Mouse (Mus musculus) intestine, embryonic 15.5 days (tissue): ENCODE results near the gene Snf8. TPM values are rescaled to one million over a fixed set of nuclear protein-coding genes. Genes with fewer than 3 reads are reported as not detected.

Experiments used
- ATAC-seq: fragments of 200-750 bp; cut with Nextera tagmentation; 2 replicates; pipeline ENCODE4 v1.8.0; 2017; ENCODE audit warnings: moderate TSS enrichment, moderate library complexity
- H3K27ac ChIP-seq: fragments of 300-500 bp; sonication (generic); 2 replicates; pipeline ENCODE4 v1.5.1; 2015; ENCODE audit warnings: mild to moderate bottlenecking, inconsistent platforms
- H3K27me3 ChIP-seq: fragments of 300-500 bp; sonication (generic); replicated peaks from 2 replicates; pipeline ENCODE4 v1.6.1; 2015; ENCODE audit warnings: inconsistent platforms
- H3K36me3 ChIP-seq: fragments of 300-500 bp; sonication (generic); 2 replicates; pipeline ENCODE4 v1.6.1; 2015; ENCODE audit warnings: inconsistent platforms
- H3K4me1 ChIP-seq: fragments of 300-500 bp; sonication (generic); replicated peaks from 2 replicates; pipeline ENCODE4 v1.6.1; 2015; ENCODE audit warnings: inconsistent platforms
- H3K4me2 ChIP-seq: fragments of 300-500 bp; sonication (generic); replicated peaks from 2 replicates; pipeline ENCODE4 v1.6.1; 2015; ENCODE audit warnings: mild to moderate bottlenecking, inconsistent platforms
- H3K4me3 ChIP-seq: fragments of 300-500 bp; sonication (generic); replicated peaks from 2 replicates; pipeline ENCODE4 v1.5.1; 2015; ENCODE audit warnings: inconsistent platforms
- H3K9ac ChIP-seq: fragments of 300-500 bp; sonication (generic); 2 replicates; pipeline ENCODE4 v1.6.1; 2015; ENCODE audit warnings: inconsistent platforms
- H3K9me3 ChIP-seq: fragments of 300-500 bp; sonication (generic); 2 replicates; pipeline ENCODE4 v1.6.1; 2016; ENCODE audit warnings: inconsistent platforms
- WGBS: fragments of 180-500 bp; shearing (Covaris S2); methylation state at CpG from one replicate; pipeline ENCODE4 v1.1.7; 2015; 5-methylcytosine and 5-hydroxymethylcytosine counted together
- polyA plus RNA-seq: library from polyadenylated mRNA; unstranded; fragments of >200 nt; fragmentation: Nextera tagmentation; extraction: Ambion mirVana; gene quantifications from 2 replicates; pipeline ENCODE4 v1.2.1, GENCODE M21; 2015

Snf8 gene
- polyA plus RNA-seq, 1 experiment from 2014 or later, result 96.3 TPM

DNA sequence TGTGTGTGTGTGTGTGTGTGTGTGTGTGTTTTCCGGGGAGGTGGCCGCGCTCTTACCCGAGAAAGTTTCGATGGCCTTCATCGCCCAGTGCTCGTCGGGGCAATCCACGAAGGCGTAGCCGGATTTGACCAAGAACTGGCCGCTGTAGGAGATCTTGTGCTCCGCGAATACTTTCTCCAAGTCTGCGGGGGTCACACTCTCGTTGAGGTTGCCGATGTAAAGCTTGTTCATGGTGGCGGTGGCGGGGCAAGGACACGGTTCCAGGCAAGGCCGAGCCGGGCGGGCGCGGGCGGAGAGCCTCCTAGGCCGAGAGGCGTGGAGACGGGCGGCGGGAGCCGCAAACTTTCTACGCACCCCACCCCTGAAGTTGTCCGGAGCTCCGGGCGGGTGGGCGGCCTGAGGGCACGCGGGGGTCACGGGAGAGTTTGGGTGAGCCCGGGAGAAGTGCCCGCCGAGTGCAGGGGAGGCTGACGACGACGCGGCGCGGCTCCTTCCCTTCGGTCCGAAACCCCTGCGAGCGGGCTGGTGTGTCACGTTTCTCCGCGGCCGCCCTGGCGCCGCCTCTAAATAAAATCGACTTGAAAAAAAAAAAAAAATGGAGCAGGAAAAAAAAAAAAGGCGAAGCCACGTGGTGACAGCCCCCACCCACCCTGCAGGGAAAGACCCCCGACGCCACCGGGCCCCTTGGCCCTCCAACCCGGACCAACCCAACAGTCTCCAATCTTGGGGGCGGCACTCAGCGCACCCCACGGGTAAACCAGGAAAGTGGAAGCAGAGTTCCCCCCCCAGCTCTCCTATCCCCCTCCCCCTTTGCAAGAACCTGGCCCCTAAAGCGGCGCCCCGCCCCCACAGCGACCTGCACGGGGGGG is 29.0 kb upstream of the Snf8 start, which contains the start of gene Igf2bp1:
Gene Igf2bp1, minus strand, starts transcription at position 538 of the 869 bp plus-strand sequence.
- peak within 1 kb of the TSS; percentile 95 for H3K4me2 ChIP-seq
- H3K4me3 ChIP-seq, result peak within 1 kb of the TSS; percentile 83
- under 1% methylated on average over 65 of the region's 74 CpGs for WGBS
- ATAC-seq, result peak; percentile 61
- no peaks in the 10 kb centered on the region for H3K36me3 ChIP-seq
- H3K4me1 ChIP-seq, result peaks cover 14% of the 10 kb centered on the region
- peak within 1 kb of the TSS; percentile 94 for H3K9ac ChIP-seq
- no peaks in the 10 kb centered on the region for H3K9me3 ChIP-seq
- no peaks in the 10 kb centered on the region; the same call in 1 of the 2 replicates for H3K27me3 ChIP-seq
- peak within 1 kb of the TSS; percentile 92 for H3K27ac ChIP-seq

DNA sequence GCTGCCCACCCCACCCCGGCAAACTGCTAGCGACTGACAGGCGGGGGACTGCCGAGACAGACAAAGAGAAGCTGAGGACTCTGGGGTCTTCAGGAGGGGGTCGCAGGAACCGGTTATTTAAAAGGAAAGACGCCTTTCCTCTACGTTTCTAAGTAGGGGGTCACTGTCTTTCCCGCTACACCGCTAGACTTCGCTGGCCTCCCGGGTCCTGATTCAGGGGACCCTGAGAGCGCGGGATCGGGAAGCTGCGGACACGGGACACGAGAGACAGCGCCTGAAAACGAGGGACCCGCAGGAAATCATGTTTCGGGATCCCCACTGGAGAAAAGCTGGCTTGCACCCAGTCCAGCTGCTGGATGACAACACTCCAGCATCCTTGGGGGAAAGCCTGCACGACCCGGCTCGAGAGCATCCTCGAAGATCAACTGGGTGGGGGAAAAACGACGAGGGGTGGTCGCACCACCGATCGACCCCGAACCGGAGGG is 28.3 kb upstream of the Snf8 start:
- H3K4me1 ChIP-seq, result peaks cover 14% of the 10 kb centered on the region
- peak overlapping the region; percentile 83 for H3K4me3 ChIP-seq
- H3K4me2 ChIP-seq, result peak overlapping the region; percentile 95
- no peaks in the 10 kb centered on the region; the same call in 1 of the 2 replicates for H3K27me3 ChIP-seq
- H3K36me3 ChIP-seq, result no peaks in the 10 kb centered on the region
- peak overlapping the region; percentile 94 for H3K9ac ChIP-seq
- no peaks in the 10 kb centered on the region for H3K9me3 ChIP-seq
- peak overlapping the region; percentile 92 for H3K27ac ChIP-seq
- under 1% methylated on average over 33 of the region's 33 CpGs for WGBS
- peak; percentile 23 for ATAC-seq

DNA sequence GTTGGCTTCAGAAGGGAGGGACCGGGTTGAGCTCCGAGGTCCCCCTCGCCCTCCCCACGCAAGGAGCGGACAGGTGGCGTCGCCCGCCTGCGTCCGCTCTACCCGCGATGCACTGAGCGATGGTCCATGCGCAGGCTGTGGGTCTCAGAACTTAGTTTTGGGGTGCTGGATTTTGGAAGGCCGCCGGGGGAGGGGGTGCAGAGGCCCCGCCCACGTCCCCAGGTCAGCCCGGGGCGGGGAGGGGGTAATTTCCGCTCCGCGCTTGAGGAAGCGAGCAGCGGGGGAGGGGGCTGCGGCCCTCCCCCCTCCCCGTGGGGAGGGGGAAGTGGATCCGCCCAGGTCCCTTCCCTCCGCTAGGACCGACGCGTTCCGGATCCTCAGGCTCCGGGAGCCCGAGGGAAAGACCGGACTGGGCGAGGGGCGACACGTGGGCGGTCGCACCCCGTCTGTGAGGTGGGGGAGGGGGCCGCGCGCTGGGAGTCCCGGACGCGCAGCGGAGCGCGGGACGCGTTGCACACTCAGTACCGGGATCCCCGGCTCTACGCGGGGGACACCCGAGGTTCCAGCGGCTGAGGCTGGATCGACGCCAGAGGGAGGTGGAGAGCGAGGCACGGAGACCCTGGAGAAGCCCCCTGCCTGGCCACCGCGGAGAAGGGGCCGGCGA is 27.7 kb upstream of the Snf8 start:
- no peaks in the 10 kb centered on the region for H3K9me3 ChIP-seq
- under 1% methylated on average over 66 of the region's 67 CpGs for WGBS
- peak overlapping the region; percentile 94 for H3K9ac ChIP-seq
- peaks cover 11% of the 10 kb centered on the region; the same call in 1 of the 2 replicates for H3K4me1 ChIP-seq
- no peaks in the 10 kb centered on the region for H3K36me3 ChIP-seq
- H3K27me3 ChIP-seq, result no peaks in the 10 kb centered on the region; the same call in 1 of the 2 replicates
- peak overlapping the region; percentile 95 for H3K4me2 ChIP-seq
- ATAC-seq, result peak; percentile 64
- peak overlapping the region; percentile 83 for H3K4me3 ChIP-seq
- peak overlapping the region; percentile 92 for H3K27ac ChIP-seq

DNA sequence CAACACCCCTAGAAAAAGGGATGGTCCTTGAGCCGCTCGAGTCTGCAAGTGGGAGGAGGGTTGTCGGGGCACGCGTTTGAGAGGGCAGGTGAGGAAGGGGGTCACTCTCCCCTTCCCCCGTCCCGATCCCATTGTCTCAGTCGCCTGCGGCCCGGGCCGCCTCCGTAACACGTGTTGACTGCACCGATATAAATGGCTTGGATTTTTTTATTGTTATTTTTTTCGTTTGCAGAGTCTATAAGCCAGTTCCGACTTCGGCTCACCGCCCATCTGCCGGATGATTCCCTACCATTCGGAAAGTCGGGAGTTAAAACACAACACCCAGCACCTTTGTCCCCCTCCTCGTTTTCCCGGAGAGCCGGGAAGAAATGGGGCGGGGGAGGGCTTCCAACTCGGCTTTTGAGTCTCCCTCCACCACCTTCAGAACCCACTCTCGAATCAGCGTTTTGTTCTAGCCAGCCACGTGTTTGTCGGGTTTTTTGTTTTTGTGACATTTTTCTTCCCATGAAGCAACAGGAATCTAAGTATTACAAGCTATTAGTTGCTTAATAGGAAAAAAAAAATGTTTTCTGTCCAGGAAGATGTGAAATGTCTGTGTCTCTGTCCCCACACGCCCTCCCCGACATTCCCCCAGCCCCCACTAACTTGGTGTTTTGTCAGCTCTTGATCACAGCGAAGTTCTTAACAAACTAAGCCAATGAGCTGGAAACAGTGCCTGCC is 27.0 kb upstream of the Snf8 start:
- H3K9me3 ChIP-seq, result no peaks in the 10 kb centered on the region
- peak overlapping the region; percentile 94 for H3K9ac ChIP-seq
- no peaks in the 10 kb centered on the region; the same call in 1 of the 2 replicates for H3K27me3 ChIP-seq
- 1% methylated on average over 33 of the region's 33 CpGs for WGBS
- peaks cover 9% of the 10 kb centered on the region; the same call in 1 of the 2 replicates for H3K4me1 ChIP-seq
- H3K27ac ChIP-seq, result peak overlapping the region; percentile 92
- H3K4me2 ChIP-seq, result peak overlapping the region; percentile 95
- ATAC-seq, result peak; percentile 19
- H3K4me3 ChIP-seq, result peak overlapping the region; percentile 83
- no peaks in the 10 kb centered on the region for H3K36me3 ChIP-seq

DNA sequence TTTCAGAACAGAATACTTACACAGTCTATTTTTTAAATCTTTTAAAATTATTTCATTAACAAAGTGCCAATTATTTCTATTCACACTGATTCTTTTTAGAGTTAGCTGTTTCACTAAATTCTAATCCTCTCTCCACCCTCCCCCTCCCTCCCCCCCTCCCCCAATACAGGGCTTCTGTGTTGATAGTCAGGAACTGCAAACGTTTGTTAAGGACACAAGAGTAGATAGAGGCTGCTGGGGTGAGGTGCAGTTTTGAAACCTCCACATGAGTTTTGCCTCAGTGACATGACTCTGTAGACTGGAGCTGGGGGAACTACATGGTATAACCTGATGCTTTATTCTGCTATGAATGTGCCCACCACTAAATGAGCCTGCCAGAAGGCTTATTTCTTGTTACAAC is 25.9 kb upstream of the Snf8 start:
- H3K36me3 ChIP-seq, result no peaks in the 10 kb centered on the region
- H3K27ac ChIP-seq, result no peak overlapping the region
- no peaks in the 10 kb centered on the region for H3K9me3 ChIP-seq
- no peak for ATAC-seq
- H3K4me2 ChIP-seq, result no peak overlapping the region
- no peak overlapping the region for H3K9ac ChIP-seq
- 0% methylated on average over 1 of the region's 1 CpGs for WGBS
- H3K4me1 ChIP-seq, result peaks cover 9% of the 10 kb centered on the region; the same call in 1 of the 2 replicates
- no peak overlapping the region for H3K4me3 ChIP-seq
- no peaks in the 10 kb centered on the region; the same call in 1 of the 2 replicates for H3K27me3 ChIP-seq

DNA sequence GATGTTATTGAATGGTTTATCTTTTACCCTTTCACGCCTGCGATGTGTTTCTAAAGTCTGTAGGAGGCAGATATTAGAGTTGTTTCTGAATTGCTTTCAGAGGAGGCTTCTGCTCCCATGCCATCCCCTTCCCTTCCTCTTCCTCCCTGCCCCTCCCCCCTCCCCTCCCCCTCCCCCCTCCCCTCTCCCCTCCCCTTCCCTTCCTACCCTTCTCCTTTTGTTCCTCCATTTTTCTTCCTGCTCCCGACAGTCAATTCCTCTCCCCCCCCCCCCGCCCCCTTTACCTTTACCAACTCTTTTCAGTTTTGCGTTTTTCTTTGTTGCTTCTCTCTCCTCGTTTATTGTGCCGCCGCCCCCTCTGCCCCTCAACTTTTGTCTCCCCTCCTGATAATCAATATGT is 22.7 kb upstream of the Snf8 start:
- ATAC-seq, result no peak
- H3K27me3 ChIP-seq, result no peaks in the 10 kb centered on the region; the same call in 1 of the 2 replicates
- H3K4me2 ChIP-seq, result no peak overlapping the region
- no peaks in the 10 kb centered on the region for H3K9me3 ChIP-seq
- H3K4me1 ChIP-seq, result peaks cover 6% of the 10 kb centered on the region; the same call in 1 of the 2 replicates
- no peak overlapping the region for H3K4me3 ChIP-seq
- H3K27ac ChIP-seq, result no peak overlapping the region
- no peak overlapping the region for H3K9ac ChIP-seq
- WGBS, result 8% methylated on average over 6 of the region's 8 CpGs
- H3K36me3 ChIP-seq, result no peaks in the 10 kb centered on the region

DNA sequence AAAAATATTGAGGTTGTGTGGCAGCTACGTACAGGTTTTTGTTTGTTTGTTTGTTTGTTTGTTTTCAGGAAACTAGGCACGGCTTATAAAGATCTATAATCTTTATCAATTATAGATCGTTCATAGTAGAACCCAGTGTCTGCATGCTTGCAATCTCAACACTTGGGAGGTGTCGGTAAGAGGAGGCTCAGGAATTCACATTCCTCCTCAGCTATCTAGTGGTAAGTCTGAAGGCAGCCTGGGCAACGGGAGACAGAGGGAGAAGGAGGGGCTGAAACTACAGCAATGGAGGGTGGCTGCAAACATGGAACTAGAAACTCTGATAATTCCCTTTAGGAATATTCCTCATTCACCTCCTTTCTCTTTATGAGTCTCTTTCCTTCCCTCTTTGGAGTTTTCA is 19.3 kb upstream of the Snf8 start:
- H3K4me3 ChIP-seq, result no peak overlapping the region
- no peak overlapping the region for H3K27ac ChIP-seq
- H3K36me3 ChIP-seq, result no peaks in the 10 kb centered on the region
- H3K9me3 ChIP-seq, result no peaks in the 10 kb centered on the region
- peaks cover 3% of the 10 kb centered on the region; the same call in 1 of the 2 replicates for H3K4me1 ChIP-seq
- 30% methylated on average over 5 of the region's 5 CpGs for WGBS
- no peak overlapping the region for H3K9ac ChIP-seq
- no peak overlapping the region for H3K4me2 ChIP-seq
- H3K27me3 ChIP-seq, result no peaks in the 10 kb centered on the region
- ATAC-seq, result no peak

DNA sequence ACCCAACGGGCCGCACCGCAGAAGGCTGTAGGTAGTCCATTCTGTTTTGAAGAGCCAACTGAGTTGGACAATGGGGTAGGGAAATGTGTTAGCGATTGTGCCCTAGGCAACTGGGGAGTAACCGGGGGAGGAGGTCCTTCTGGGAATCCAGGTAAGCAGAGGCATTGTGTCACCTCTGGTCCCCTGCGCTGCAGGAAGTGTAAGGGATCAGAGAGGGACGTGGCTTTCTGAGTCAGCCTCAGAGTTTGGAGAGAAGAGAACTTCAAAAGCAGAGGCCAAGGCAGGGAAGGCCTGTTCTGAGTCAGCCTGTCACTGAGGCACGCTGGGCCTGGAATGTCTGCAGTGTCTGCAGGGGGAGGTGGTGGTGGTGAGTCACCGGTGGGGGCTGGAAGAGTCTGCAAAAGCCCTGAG is 16.7 kb upstream of the Snf8 start:
- 12% methylated on average over 9 of the region's 9 CpGs for WGBS
- no peaks in the 10 kb centered on the region for H3K27me3 ChIP-seq
- H3K27ac ChIP-seq, result peak overlapping the region; percentile 52
- no peak overlapping the region for H3K4me3 ChIP-seq
- H3K4me1 ChIP-seq, result peaks cover 3% of the 10 kb centered on the region; the same call in 1 of the 2 replicates
- H3K36me3 ChIP-seq, result no peaks in the 10 kb centered on the region
- ATAC-seq, result peak; percentile 88
- H3K9me3 ChIP-seq, result no peaks in the 10 kb centered on the region
- H3K9ac ChIP-seq, result no peak overlapping the region
- no peak overlapping the region for H3K4me2 ChIP-seq

DNA sequence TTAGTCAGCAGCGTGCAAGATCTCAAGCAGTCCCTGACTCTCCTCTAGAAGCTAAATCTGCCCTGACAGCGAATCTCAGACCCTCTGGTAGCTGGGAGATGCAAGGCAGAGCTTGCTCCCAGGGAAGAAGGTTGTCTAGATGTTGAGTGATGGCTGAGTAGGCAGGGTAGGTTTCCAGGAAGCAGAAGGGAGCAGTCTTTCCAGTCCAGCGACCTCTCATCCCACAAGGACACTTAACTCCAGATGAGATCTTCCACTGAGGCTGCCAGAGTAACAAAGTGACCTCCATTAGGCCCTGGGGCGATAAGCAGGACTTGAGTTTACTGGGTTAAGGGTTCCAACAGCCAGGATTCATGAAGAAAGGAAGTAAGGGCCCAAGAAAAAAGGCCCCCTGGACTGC is 14.1 kb upstream of the Snf8 start:
- H3K4me3 ChIP-seq, result no peak overlapping the region
- H3K4me1 ChIP-seq, result peaks cover 3% of the 10 kb centered on the region; the same call in 1 of the 2 replicates
- H3K4me2 ChIP-seq, result no peak overlapping the region
- H3K36me3 ChIP-seq, result no peaks in the 10 kb centered on the region
- no peaks in the 10 kb centered on the region for H3K27me3 ChIP-seq
- 44% methylated on average over 4 of the region's 4 CpGs for WGBS
- no peak overlapping the region for H3K9ac ChIP-seq
- no peaks in the 10 kb centered on the region for H3K9me3 ChIP-seq
- ATAC-seq, result no peak
- H3K27ac ChIP-seq, result no peak overlapping the region

DNA sequence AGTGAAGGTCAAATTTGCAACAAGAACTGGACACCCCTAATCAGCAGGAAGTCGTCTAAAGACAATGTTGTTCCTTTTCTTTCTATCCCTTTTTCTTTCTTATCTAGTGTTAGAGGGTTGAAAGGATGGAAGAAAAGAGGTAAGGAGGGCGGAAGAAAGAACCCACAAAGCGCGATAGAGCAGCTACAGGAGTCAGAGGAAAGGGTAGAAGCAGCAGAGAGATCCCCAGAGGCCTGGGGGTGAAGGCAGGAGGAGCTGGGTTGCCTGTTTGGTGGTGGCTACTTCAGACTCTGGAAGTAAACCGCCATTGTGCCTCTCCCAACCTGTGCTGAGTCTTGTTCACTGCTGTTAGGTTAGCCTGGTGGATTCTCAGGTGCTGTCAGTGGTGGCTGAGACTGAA is 6.6 kb upstream of the Snf8 start:
- Histone ChIP-seq H3K4me3 (no peak overlapping the region), H3K27me3 (no peaks in the 10 kb centered on the region), H3K4me1 (no peaks in the 10 kb centered on the region), H3K9ac (no peak overlapping the region), H3K36me3 (no peaks in the 10 kb centered on the region), H3K4me2 (no peak overlapping the region), H3K9me3 (no peaks in the 10 kb centered on the region), H3K27ac (no peak overlapping the region)
- WGBS, result 59% methylated on average over 5 of the region's 5 CpGs
- ATAC-seq, result no peak

DNA sequence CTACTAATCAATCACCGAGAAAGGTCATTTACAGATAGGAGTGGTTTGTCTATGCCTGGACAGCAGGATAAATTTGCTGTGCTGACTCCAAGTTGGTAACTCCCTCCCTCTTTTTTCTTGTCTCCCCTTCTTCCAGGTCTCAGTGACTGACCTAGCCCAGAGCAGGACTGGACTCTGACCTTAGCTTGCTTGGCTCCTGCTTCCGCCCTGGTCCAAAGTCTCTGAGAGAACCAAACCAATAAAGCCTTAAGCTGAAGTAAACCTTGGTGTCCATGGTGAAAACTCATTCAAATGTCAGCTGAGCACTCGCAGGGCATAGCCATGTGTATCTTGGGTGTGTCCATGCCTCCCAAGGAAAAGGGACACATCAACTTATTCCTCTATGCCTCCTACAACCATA is 4.1 kb upstream of the Snf8 start:
- Histone ChIP-seq H3K27me3 (no peaks in the 10 kb centered on the region), H3K4me2 (no peak overlapping the region), H3K27ac (peak overlapping the region; percentile 41; the same call in 1 of the 2 replicates), H3K36me3 (no peaks in the 10 kb centered on the region), H3K4me3 (no peak overlapping the region), H3K9me3 (no peaks in the 10 kb centered on the region), H3K9ac (no peak overlapping the region), H3K4me1 (peaks cover 4% of the 10 kb centered on the region)
- peak; percentile 91 for ATAC-seq
- WGBS, result 71% methylated on average over 3 of the region's 3 CpGs

DNA sequence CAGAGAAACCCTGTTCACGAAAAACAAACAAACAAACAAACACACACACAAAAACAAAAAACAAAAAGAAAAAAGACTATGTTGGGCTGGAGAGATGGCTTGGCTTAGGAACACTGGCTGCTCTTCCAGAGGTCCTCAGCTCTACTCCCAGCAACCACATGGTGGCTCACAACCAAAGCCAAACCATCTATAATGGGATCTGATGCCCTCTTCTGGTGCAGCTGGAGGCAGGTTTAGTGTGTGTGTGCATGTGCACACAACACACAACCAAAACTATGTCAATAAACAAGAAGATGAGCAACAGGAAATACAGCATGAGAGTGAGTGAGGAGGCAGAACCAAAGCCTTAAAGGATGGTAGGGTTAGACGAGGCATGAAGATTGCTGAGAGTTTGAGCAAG is 3.0 kb upstream of the Snf8 start:
- no peak overlapping the region for H3K9ac ChIP-seq

More for the DNA sequence above, 3.0 kb upstream of the Snf8 start:
- Histone ChIP-seq H3K27me3 (no peaks in the 10 kb centered on the region), H3K4me1 (peaks cover 6% of the 10 kb centered on the region), H3K36me3 (no peaks in the 10 kb centered on the region), H3K4me3 (no peak overlapping the region), H3K27ac (no peak overlapping the region), H3K9me3 (no peaks in the 10 kb centered on the region), H3K4me2 (no peak overlapping the region)
- 80% methylated on average over 2 of the region's 2 CpGs for WGBS
- no peak for ATAC-seq
